Mouse (Mus musculus): ENCODE data around the gene Impg1. TPM values are rescaled to one million over a fixed set of nuclear protein-coding genes. Genes with fewer than 3 reads are reported as not detected.

Gene Impg1
- not detected for total RNA-seq (2021)

DNA sequence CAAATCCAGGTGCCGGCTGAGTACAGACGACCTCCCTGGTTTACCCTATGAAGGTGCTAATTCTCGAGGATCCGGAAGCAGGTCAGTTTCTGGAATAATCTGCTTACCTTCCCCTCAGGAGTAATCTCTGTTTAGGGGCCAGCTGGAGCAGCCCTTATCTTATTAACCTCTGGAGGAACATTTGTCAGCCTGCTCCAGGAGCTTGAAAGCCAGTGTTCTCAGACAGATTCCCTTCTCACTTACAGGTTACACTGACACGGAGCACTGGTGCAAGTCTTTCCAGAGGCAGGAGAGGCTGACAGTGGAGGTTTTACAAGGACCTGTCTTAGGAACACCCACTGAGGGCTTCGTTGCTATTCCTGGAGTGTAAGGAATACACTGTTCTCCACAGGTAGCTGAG lies at the start of gene Impg1:
Gene Impg1, minus strand, starts transcription at position 101 of the 400 bp plus-strand sequence.
- no peak for DNase-seq

DNA sequence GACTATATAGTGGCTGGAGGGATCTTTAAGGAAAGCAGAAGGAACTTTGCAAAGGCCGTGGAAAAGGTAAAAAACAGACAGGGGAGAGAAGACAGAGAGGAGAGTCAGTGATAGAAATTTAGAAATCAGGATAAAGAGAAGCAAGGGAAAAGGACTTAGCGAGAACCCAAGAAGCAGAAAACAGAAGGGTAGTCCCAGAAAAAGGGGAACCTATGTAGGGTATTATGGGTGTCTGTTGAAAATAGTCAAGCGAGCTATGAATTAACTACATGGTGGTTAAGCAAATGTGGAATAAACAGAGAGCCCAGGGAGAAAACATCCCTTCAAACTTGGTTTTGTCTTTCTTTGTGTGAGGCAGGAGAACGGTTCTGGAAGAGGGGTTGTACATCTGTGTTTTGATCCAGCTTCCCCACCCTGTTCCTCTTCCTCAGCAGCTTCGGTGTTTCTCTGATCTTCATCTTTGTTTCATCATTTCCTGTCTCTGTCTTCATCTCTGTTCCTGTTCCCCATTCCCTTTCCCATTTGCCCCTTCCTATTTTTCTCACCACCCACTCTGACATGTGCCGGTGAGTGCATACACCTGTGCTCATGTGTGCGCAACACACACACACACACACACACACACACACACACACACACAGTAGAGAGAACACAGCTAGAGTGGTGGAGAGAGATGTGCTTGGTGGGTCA lies 44.3 kb upstream of the Impg1 start:
- no peak for DNase-seq

DNA sequence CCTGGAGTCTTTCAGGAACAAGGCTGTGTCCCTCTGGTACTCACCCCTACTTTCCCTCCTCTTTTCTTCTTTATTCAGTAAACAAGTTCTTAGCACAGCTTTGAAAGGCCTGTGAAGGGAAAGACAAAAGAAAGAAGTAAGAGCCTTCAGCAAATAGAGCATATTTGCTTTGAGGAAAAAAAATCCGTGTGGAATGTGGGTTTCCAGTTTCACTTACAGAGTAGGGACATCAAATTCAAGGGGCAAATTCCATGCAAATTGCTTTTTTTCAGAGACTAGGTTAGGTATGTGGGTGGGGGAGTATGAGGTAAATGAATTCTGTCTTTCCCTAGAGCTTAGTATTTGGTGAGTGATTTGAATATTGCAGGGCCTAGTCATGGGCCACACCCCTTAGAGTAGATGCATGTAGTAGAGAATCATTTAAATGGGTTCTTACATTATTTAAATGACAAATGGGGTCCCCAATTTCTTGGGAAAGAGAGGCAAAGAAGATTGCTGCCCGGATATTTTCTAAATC lies 39.3 kb upstream of the Impg1 start:
- no peak for DNase-seq

DNA sequence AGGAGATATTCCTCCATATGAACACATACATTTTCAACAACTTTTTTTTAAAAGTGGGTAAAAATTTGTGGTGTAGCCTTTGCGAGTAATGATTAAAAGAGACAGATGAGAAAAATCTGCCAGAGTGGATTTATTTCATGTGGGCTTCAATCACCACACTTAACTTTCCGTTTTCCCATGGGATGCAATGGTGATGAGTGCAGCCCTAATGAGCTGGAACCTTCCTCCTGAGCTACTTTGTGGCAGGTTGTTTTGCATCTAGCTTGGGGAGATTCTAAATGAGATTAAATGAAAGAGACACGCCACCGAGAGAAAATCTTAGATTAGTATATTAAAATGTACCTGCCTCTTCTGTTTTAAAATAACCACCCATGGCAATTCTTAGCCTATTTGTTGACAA lies 26.3 kb upstream of the Impg1 start:
- no peak for DNase-seq

DNA sequence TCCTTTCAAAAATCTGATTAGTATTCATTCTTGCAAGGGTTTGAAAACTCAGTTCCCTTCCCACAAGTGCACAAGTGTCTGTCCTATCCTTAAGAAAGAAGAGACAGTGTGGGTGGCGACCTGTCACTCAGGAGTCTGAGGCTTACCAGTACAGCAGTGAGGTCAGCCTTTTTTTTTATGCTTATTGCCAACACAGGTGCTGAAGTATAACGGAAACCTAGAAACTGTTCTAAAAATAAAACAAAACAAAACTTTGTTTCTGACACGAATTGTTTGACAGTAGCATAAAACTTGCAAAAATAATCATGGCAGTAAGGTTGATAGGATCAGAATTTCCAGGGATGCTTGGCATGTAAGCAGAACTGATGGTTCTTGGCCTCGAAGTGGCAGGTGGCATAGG lies 4.9 kb downstream of the Impg1 start:
- no peak for DNase-seq

DNA sequence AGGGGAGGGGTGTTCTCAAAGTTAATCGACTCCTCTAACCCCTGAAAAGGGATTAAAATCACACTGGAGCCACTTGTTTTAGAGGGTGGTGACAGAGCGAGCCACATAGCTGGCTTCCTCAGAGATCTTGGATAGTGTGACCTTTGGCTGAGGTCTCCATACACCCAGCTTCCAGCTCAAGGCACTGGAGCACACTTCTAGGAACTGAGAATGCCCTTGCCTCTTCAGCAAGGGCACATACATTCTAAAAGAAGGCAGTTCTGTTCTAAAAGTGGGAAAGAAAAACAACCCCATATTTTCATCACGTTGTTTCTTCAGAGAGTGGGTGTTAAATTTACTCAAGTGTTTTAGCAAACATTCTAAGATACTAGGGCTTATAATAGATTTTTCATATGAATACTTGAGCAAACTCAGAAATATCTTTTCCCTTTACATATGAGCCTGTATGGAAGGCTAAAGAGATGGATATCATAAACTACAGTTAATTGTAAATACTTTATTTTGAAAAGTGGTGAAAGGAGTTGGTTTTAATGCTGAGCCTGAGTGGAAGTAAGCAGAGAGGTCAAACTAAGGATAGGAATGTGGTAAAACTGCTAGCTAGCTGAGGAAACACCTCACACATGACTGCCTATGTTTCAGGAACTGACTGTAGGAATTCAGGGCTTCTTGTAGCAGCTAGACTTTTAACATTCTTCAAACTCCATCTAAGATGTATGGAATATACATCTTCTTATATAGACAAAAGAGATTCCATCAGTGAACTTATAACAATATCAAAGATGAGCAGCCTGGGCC lies 14.6 kb downstream of the Impg1 start:
- DNase-seq, result no peak

DNA sequence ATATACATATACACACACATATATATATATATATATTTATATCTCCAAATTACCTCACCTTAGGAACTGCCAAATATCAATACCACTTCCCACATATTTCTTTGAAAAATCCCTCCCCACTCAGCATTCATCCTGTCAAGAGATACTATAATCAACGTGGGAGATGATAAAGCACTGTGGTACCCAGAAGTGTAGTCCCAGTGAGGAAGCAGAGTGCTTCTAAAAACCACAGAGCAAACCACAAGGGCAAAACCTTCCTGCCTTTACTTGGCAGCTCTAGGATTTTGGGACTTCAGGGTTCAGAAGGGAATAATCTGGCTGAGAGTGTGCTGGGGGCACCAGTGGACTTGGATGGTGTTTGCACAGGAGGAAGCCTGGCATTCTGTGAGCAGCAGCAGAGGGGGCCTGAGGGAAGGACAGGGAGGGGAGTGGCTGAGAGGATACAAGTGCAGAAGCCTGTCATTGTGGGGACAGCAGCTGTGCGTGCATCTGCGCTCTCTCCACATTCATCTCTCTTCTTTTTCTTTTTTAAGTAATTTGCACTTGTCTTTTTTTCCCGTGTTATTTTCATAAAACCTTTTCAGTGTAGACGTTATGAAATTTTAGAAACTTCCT lies 24.1 kb downstream of the Impg1 start:
- no peak for DNase-seq

DNA sequence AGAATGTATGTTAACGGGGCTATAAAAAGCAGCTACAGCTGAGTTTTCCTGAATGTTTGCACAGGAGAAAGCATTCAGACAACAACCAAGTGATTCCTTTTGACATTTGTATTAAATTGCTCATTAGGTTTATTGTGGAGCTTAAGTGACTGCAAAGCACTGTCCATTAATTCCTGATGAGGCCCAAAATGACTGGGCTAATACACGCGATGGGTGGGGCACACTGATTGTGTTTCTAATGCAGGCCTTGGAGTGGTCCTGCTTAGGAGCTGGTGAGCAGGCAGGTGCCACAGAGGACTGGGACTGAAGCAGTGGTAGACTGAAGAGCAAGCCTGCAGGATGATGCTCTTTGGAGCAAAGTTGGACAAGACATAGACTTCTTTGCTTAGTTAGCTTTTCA lies 73.9 kb downstream of the Impg1 start:
- DNase-seq, result no peak

DNA sequence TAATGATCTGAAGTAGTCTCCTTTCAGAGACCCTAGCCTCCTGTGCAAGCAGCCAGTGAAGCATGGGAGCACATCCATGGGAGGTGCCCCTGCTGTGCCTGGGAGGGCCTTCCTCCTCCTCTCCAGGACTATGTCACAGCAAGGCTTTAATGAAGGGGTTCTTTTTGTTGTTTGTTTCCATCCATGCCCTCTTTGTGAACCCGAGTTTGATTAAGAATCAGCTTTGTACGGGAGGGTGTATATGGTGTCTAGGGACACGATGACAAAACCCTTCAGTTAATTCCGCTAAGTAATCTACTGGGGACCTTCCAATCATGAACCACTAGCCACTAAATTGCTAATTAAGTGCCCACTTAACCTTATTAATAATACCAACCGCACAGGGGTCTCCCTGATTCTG lies 74.3 kb downstream of the Impg1 start:
- no peak for DNase-seq

DNA sequence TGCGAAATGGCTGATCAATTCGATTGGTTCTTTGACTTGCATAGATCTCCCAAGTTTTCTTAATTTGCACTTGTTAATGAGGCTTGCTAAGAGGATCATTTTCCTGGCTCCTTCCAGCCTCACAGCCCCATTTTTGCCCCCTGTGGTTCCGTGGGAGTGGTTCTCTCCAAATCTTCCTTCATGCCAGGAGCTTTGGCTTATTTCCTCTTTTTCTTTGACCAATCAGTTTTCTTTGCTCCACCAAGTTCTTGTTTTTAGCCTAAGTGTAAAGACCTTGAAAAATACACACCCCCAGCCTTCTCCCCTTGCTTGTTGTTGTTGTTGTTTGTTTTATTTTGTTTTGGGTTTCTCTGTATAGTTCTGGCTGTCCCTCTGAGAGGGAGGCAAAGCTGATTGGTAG lies 77.4 kb downstream of the Impg1 start:
- no peak for DNase-seq

DNA sequence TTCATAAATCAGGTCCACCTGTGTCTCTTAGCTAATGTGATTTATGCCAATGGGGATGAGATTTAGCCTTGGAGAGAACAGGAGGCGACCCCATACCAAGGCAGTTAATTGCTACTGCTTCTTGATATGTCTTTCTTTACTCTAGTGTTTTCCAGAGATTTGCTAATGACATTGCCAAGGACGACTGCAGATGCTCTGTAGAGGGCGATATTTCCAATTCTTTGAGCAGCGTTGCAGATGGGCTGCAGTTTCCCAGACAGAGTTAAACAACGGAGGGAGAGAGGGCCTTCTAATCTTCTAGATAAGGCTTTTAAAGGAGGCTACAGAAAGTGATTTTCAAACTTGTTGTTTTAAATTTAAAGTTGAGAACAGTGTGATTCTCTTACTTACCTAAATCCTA lies 78.8 kb downstream of the Impg1 start:
- no peak for DNase-seq

DNA sequence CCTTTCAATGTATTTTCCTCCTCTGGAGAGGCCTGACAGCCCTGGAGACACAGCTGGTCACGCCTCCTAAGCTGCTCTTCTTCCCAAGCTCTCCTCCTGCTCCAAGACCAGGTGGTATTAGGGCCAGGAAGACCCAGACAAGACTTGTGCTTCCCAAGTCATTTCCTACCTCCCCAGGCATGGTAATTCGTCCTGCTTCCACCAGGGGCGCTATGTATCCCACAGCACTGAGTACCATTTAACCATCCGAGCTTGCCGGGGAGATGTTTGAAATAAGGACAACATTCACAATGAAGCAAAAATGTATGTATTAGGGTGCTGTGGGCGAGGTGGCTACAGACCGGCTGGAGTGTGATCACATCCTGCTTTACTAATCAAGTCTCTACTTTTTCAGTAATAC lies 79.3 kb downstream of the Impg1 start:
- no peak for DNase-seq

DNA sequence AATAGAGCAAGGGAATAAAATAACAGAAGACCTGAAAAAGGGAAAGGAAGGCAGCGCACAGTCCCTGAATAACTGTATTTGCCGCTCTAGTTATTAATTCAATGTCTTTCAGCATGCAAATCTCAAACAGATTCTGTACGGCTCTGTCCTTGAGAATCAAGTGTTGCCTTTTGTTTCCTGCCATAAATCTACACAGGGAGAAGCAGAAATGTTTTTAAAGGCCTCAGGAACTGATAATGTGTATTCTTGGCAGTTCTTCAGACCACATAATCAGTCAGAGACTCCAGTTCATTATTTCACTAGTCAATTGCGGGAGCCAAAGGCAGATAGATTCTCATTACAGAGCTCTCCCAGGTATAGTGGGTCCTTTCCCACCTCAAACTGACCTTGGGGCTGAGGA lies 82.6 kb downstream of the Impg1 start:
- no peak for DNase-seq

DNA sequence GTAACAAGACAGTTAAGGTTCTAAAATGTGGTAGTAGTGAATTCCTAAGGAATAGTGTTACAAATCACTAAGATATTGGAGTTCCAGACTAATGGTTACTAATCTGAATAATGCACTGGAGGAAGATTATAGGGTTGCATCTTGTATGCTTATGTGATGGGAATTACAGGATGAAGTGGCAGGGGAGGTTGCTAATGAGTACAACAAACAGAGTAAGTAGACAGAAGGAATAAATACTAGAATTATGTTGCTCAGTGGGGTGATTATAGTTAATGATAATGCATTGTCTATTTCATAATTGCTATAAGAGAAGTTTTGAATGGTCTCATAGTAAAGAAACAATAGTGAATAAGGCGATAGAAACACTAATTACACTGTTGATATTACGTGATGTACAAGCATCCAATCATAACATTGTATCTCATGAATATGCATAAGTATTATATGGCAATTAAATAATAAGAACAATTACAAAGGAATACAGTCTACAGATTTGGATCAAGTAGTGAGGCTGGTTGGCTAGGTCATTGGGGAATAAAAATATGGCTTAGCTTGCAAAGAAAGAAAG lies 85.1 kb downstream of the Impg1 start:
- DNase-seq, result no peak

DNA sequence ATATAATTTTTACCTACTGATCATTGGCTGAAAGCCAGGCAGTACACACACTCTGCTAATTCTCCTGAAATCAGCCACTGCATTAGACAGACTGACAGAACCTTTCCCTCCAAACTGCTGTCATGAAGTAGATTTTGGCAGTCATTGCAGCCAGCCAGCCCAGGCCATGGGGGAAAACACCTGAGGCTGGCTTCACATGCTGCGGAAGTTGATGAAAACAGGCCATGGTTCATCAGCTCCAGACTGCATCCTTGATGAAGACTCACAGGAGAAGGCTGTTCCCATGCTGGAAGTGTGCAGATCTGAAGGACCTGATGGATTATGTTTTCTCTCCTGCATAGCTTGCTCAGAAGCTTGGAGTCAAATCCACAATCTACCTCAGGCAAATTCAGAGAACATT lies 91.2 kb downstream of the Impg1 start:
- DNase-seq, result no peak

DNA sequence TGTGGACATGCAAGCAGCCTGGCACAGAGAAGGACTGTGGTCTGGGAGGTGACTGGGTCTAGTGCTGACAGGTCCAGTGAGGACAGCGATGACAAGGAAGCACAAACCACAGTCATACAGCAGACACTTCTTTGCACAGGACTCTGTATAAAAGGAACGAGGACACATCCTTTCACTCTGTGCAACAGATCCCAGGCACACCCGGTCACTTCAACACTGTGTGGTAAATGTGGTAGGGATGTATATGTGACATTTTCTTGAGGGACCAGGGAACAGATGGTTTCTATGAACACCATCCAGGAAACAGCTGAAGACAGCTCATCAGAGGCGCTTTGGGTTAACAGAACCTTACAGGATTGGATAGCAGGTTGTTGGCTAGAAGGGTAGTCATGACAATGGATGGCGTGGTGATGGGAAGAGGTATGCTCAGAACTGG lies 92.0 kb downstream of the Impg1 start:
- DNase-seq, result no peak

DNA sequence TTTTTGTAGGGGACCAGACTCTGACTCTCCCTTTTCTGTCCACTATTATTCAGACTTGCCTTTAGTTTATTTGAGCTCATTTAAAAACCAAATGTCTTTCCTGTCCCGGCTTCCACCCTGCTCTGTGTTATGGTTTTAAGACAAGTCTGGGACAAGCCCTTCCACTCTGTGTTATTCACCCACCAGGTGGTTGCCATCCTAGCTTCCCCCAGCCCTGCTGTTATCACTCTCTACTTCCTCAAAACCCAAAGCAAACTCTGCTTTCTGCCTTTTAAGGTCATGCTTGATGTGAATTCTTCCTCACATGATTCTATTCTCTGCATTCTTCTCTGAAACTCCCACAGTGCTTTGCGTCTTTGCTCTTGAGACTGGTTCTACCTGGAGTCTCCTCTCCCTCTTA lies 96.6 kb downstream of the Impg1 start:
- DNase-seq, result no peak

DNA sequence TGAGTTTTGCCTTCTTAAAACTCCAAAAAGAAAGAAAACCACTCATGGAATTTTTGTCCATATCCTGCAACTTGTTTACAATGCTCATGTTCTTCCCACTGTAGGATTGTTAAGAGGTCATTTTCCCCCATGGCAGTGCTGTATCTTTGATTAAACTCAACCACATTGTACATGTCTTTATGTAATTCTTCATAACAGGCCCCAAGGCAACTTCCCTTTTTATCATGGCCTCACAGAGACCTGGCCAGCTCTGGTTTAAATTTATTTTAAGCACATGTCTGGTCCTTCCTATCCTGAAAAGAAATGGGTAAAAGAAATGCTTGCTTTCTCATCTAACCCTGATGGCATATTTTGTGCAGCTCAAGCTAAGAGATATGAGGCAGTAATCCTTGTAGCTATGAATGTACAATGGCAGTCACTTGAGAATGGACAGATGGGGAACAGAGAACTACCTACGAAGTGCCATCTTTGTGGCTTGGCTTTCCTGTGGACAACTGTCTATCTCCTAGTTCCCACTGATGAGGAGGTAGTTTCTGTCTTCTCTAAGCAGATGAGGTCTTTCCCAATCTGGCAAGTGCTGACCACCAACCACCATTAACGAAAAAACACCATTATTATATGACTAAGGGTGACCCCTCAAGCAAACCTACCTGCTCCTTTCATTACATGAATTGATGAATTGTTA lies 97.6 kb downstream of the Impg1 start:
- DNase-seq, result no peak

DNA sequence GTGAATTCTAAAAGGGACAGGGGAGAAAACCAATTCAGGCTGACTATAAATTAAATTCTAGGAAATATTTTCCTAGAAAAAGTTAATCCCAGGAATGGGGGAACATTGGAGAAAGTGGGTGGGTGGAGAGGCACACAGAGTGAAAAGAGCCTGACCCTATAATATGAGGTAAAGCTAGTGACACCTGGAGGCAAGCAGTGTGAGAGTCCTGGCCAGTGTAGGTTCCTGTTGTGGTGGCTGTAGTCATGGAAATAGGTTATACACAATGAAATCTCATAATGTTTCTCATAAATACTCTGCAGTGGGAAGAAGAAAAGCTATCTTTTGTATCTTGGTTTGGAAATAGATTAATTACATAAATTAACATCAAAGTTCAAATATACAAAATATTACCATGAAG lies 105.2 kb downstream of the Impg1 start:
- DNase-seq, result no peak

DNA sequence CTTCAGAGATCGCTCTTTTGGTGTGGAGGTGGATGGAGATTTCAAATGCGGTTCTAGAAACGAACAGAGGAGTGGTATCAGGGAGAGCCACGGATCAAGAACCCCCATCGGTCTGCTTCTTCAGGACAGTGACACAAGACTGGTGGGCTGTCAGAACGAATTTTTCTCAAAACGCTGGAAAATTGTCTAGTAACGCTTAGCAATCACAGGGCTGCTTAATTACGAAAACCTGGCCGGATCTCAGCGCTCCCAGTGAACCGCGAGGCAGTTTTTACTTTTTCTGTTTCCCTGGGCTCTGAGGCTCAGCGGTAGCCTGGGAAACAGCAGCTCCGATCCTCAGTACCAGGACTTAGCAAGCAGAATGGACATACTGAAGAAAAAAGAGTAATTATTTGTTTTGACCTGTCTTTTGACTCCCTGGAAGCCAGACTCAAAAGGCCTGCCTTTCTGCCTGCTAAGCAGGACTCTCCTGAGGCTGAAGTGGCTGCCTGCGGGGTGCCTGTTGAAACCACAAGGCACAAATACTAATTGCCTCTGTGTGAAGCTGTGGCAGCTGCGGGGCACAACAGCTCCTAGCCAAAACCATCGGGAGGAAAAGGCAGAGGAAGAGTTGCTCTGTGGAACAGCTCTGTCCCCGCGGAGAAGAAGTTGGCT lies 113.5 kb downstream of the Impg1 start:
- DNase-seq, result peak; percentile 24 to 26

DNA sequence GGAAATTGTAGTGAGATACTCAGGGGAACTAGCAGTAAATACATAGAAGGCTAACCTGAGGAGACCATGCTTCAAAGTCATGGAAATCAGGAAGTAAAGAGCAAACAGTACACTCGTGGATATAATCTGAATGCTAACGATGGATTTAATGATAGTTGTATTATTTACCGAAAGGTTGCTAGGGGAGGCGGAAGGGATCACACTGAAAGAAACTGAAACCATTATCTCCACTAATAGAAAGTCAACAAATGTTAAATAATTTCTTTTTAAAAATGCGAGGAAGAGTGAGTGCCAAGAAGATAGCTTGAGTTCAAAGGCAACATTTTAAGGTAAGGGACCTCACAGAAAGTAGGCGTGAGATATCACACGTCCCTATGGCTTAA lies 114.0 kb downstream of the Impg1 start:
- DNase-seq, result no peak

DNA sequence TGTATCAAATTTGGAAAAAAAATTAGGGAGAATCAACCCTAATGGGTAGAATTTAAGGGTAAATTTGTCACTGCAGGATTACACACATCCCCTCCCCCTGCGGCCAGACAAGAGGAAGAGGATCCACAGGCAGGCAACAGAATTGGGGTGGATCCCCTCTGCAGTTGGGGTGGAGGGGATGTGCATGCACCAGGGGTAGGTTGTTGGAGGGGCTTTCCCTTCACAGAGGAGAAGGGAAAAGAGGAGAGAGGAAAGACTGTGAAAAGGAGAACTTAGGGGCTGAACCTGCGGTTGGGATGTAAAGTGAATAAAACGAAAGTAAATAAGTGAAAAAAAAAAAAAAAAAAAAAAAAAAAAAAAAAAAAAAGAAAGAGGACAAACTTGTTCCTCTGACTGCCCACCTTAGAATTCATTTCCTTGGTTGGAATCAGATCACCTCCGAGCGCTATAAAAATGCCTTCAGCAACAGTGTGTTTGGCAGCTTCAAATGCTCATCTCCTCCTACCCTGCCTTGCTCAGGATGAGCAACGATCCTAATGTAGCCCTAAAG lies 120.8 kb downstream of the Impg1 start:
- DNase-seq, result no peak

Measured in layer of hippocampus, postnatal 36 days (tissue).